In genomic region chr2:170482019-170482540, GRCm38 (mm10) we compare ENCODE assay signal across 37 mouse cellular contexts. TPM values are rescaled to one million over a fixed set of nuclear protein-coding genes. Genes with fewer than 3 reads are reported as not detected.
DNase-seq lines count a peak whose midpoint lies in the region; ATAC-seq and TF ChIP-seq lines count a peak whose summit lies in the region.
"Had no signal": no experiment of that assay in that cellular context is flagged by ENCODE, and none has a peak within 500 bp of the region (broad histone marks: within the 10 kb centered on the region; RNA-seq: fewer than 3 reads in every experiment).

No protein-coding gene starts in this region.

- no peak overlapping the region for H3K4me3 ChIP-seq in heart, postnatal 0 days (ENCODE audit: low read depth, low read length)
- no peak overlapping the region for H3K4me3 ChIP-seq in lung, embryonic 14.5 days (ENCODE audit: low read depth, low read length)
- no peak overlapping the region for H3K4me3 ChIP-seq in ES-Bruce4 (ENCODE audit: low read depth, low read length)
- H3K4me3 ChIP-seq in stomach, postnatal 0 days (ENCODE audit: low read depth, low read length) = no peak overlapping the region
- H3K4me3 ChIP-seq: embryonic facial prominence, embryonic 12.5 days; forebrain, embryonic 15.5 days; gastrocnemius, adult 2 months; heart, adult 2 months; heart, embryonic 13.5 days; hindbrain, embryonic 10.5 days; limb, embryonic 12.5 days; liver, embryonic 13.5 days; megakaryocyte, embryonic 14.5 days; midbrain, embryonic 12.5 days had no signal

- H3K36me3 ChIP-seq in heart, postnatal 0 days (replicated peaks; ENCODE audit: control insufficient read depth, insufficient read depth, low read length) = no peaks in the 10 kb centered on the region
- no peaks in the 10 kb centered on the region for H3K36me3 ChIP-seq in lung, embryonic 14.5 days (ENCODE audit: insufficient read depth)
- no peaks in the 10 kb centered on the region for H3K36me3 ChIP-seq in ES-Bruce4 (ENCODE audit: control insufficient read depth, insufficient read depth, low read length, poor library complexity, severe bottlenecking)
- no peaks in the 10 kb centered on the region for H3K36me3 ChIP-seq in stomach, postnatal 0 days (ENCODE audit: control insufficient read depth, insufficient read depth, low read length)
- H3K36me3 ChIP-seq: embryonic facial prominence, embryonic 12.5 days; forebrain, embryonic 15.5 days; heart, embryonic 13.5 days; hindbrain, embryonic 10.5 days; limb, embryonic 12.5 days; liver, embryonic 13.5 days; midbrain, embryonic 12.5 days had no signal

- no peak overlapping the region for H3K4me2 ChIP-seq in heart, postnatal 0 days (ENCODE audit: low read depth, low read length)
- no peak overlapping the region for H3K4me2 ChIP-seq in lung, embryonic 14.5 days
- no peak overlapping the region for H3K4me2 ChIP-seq in stomach, postnatal 0 days (replicated peaks; ENCODE audit: low read depth)
- H3K4me2 ChIP-seq: embryonic facial prominence, embryonic 12.5 days; forebrain, embryonic 15.5 days; heart, embryonic 13.5 days; limb, embryonic 12.5 days; liver, embryonic 13.5 days; midbrain, embryonic 12.5 days had no signal

- no peak for DNase-seq in heart, postnatal 0 days (ENCODE audit: low spot score)
- no peak for DNase-seq in heart, adult 9 months (ENCODE audit: low spot score in 2 of 2)
- DNase-seq in lung, embryonic 14.5 days = no peak
- DNase-seq in lung, postnatal 14 days = no peak
- DNase-seq in stomach, postnatal 0 days (ENCODE audit: low spot score) = no peak
- no peak for DNase-seq in left cerebral cortex, adult 18-20 months (ENCODE audit: low spot score in 2 of 2)
- DNase-seq: adrenal gland, adult 8-10 months; cerebellum, adult 8-10 months; cerebellum, postnatal 25 days; gastrocnemius, adult 2 months; heart, adult 2 months; heart, postnatal 14 days; kidney, adult 9 months; kidney, postnatal 14 days; layer of hippocampus, adult 9-11 months; liver, embryonic 13.5 days; lung, adult 2 months; lung, postnatal 4 days; retina, postnatal 1 day; right cerebral cortex, postnatal 14 days; thymus, adult 18-20 months; thymus, postnatal 25 days had no signal

- H3K27ac ChIP-seq in heart, postnatal 0 days (ENCODE audit: low read depth) = no peak overlapping the region
- H3K27ac ChIP-seq in lung, embryonic 14.5 days (ENCODE audit: low read depth) = no peak overlapping the region
- no peak overlapping the region for H3K27ac ChIP-seq in ES-Bruce4 (ENCODE audit: insufficient read depth, low read length)
- no peak overlapping the region for H3K27ac ChIP-seq in stomach, postnatal 0 days (replicated peaks)
- H3K27ac ChIP-seq: embryonic facial prominence, embryonic 12.5 days; forebrain, embryonic 15.5 days; gastrocnemius, adult 2 months; heart, adult 2 months; heart, embryonic 13.5 days; hindbrain, embryonic 10.5 days; limb, embryonic 12.5 days; liver, embryonic 13.5 days; midbrain, embryonic 12.5 days had no signal

- no peaks in the 10 kb centered on the region for H3K4me1 ChIP-seq in heart, postnatal 0 days (ENCODE audit: control insufficient read depth, insufficient read depth)
- H3K4me1 ChIP-seq in lung, embryonic 14.5 days (ENCODE audit: insufficient read depth) = no peaks in the 10 kb centered on the region
- H3K4me1 ChIP-seq in ES-Bruce4 (ENCODE audit: control insufficient read depth, insufficient read depth, low read length) = no peaks in the 10 kb centered on the region
- H3K4me1 ChIP-seq in stomach, postnatal 0 days (replicated peaks; ENCODE audit: control insufficient read depth, insufficient read depth) = no peaks in the 10 kb centered on the region
- H3K4me1 ChIP-seq: embryonic facial prominence, embryonic 12.5 days; forebrain, embryonic 15.5 days; heart, embryonic 13.5 days; limb, embryonic 12.5 days; liver, embryonic 13.5 days; megakaryocyte, embryonic 14.5 days; midbrain, embryonic 12.5 days had no signal

- 0 out of 2 replicates have a peak, but pooled peaks have one; percentile 5 for TF ChIP-seq CTCF in heart, postnatal 0 days (IDR thresholded peaks at IDR 0.05; ENCODE audit: low read depth)
- 0 out of 2 replicates have a peak, but pooled peaks have one; percentile 20 for TF ChIP-seq CTCF in lung, embryonic 14.5 days (IDR thresholded peaks at IDR 0.05; ENCODE audit: low read depth)
- peak; percentile 71 for TF ChIP-seq CTCF in ES-Bruce4 (IDR thresholded peaks at IDR 0.05; ENCODE audit: low read depth, low read length)
- TF ChIP-seq CTCF in stomach, postnatal 0 days (IDR thresholded peaks at IDR 0.05; ENCODE audit: low read depth) = peak; percentile 36

- no peak overlapping the region for H3K9ac ChIP-seq in heart, postnatal 0 days (replicated peaks; ENCODE audit: low read depth, low read length)
- no peak overlapping the region for H3K9ac ChIP-seq in lung, embryonic 14.5 days
- H3K9ac ChIP-seq in ES-Bruce4 (ENCODE audit: low read depth, poor library complexity, severe bottlenecking) = no peak overlapping the region
- H3K9ac ChIP-seq in stomach, postnatal 0 days (ENCODE audit: low read length) = no peak overlapping the region
- H3K9ac ChIP-seq: embryonic facial prominence, embryonic 12.5 days; forebrain, embryonic 15.5 days; heart, embryonic 13.5 days; limb, embryonic 12.5 days; liver, embryonic 13.5 days; midbrain, embryonic 12.5 days had no signal

- TF ChIP-seq EP300 in heart, postnatal 0 days (IDR thresholded peaks at IDR 0.05; ENCODE audit: low read depth) = no peak
- no peak for TF ChIP-seq EP300 in ES-Bruce4 (IDR thresholded peaks at IDR 0.05; ENCODE audit: insufficient read depth, low read depth, low read length)
- no peak for TF ChIP-seq EP300 in stomach, postnatal 0 days (optimal IDR thresholded peaks at IDR 0.05)

- ATAC-seq in heart, postnatal 0 days (ENCODE audit: insufficient read depth, low read depth) = no peak
- no peak for ATAC-seq in lung, embryonic 14.5 days (ENCODE audit: insufficient read depth)
- no peak for ATAC-seq in stomach, postnatal 0 days (ENCODE audit: low FRiP score, low TSS enrichment)
- ATAC-seq: forebrain, embryonic 15.5 days; hindbrain, embryonic 16.5 days; intestine, embryonic 16.5 days had no signal

- no peaks in the 10 kb centered on the region for H3K9me3 ChIP-seq in heart, postnatal 0 days (replicated peaks; ENCODE audit: control insufficient read depth, low read length)
- no peaks in the 10 kb centered on the region for H3K9me3 ChIP-seq in lung, embryonic 14.5 days (ENCODE audit: low read depth, low read length)
- no peaks in the 10 kb centered on the region for H3K9me3 ChIP-seq in ES-Bruce4 (replicated peaks; ENCODE audit: control insufficient read depth, insufficient read depth, low read length, poor library complexity, severe bottlenecking)
- no peaks in the 10 kb centered on the region for H3K9me3 ChIP-seq in stomach, postnatal 0 days (ENCODE audit: control insufficient read depth, low read length)
- H3K9me3 ChIP-seq: embryonic facial prominence, embryonic 12.5 days; forebrain, embryonic 15.5 days; heart, embryonic 13.5 days; hindbrain, embryonic 10.5 days; limb, embryonic 12.5 days; liver, embryonic 13.5 days; midbrain, embryonic 12.5 days had no signal

- WGBS in heart, postnatal 0 days = 58% methylated on average over 10 of the region's 10 CpGs
- 39% methylated on average over 10 of the region's 10 CpGs for WGBS in lung, embryonic 14.5 days
- WGBS in stomach, postnatal 0 days = 45% methylated on average over 10 of the region's 10 CpGs

- no peak for TF ChIP-seq POLR2A in ES-Bruce4 (IDR thresholded peaks at IDR 0.05; ENCODE audit: insufficient read depth, low read length)

- H3K27me3 ChIP-seq in heart, postnatal 0 days (ENCODE audit: control insufficient read depth, insufficient read depth, low read length) = peaks cover 83% of the 10 kb centered on the region
- H3K27me3 ChIP-seq in lung, embryonic 14.5 days (ENCODE audit: insufficient read depth, low read length) = 0 out of 2 replicates have a peak, but pooled peaks cover 2% of the 10 kb centered on the region
- H3K27me3 ChIP-seq in ES-Bruce4 (ENCODE audit: control insufficient read depth, insufficient read depth, low read length, poor library complexity, severe bottlenecking) = peaks cover 3% of the 10 kb centered on the region; the same call in 1 of the 2 replicates
- H3K27me3 ChIP-seq in stomach, postnatal 0 days (ENCODE audit: control insufficient read depth, insufficient read depth, low read length) = no peaks in the 10 kb centered on the region
- H3K27me3 ChIP-seq: embryonic facial prominence, embryonic 12.5 days; forebrain, embryonic 15.5 days had no signal

RNA-seq across cellular contexts. Expression of gene Pfdn4, which starts 14.1 kb away (rescaled TPM):
- total RNA-seq in heart, postnatal 0 days (2014; rRNA removed; ENCODE audit: low replicate concordance) = 11.4 and 30.2 TPM in 2 replicates
- polyA plus RNA-seq in heart, postnatal 0 days (2015; fragmentation: Nextera tagmentation; extraction: Ambion mirVana) = 42.1 and 46.2 TPM in 2 replicates
- 78.5 and 86.2 TPM in 2 replicates for polyA plus RNA-seq in lung, embryonic 14.5 days (2014; fragmentation: Nextera tagmentation; extraction: Ambion mirVana)
- 163 and 165 TPM in 2 replicates for polyA plus RNA-seq in ES-Bruce4 (2011; ENCODE audit: insufficient read depth, insufficient read length, low read depth, missing spikeins)
- polyA plus RNA-seq in stomach, postnatal 0 days (2015; fragmentation: Nextera tagmentation; extraction: Ambion mirVana) = 55.6 and 61.8 TPM in 2 replicates
- 10 to 100 TPM; 32.8 to 33.7 TPM for total RNA-seq in left cerebral cortex, adult 18-20 months (2021)

RNA-seq across cellular contexts. Expression of gene Cyp24a1, which starts 14.9 kb away (rescaled TPM):
- not detected in 2 replicates for total RNA-seq in heart, postnatal 0 days (2014; rRNA removed; ENCODE audit: low replicate concordance)
- polyA plus RNA-seq in heart, postnatal 0 days (2015; fragmentation: Nextera tagmentation; extraction: Ambion mirVana) = not detected in 2 replicates
- polyA plus RNA-seq in lung, embryonic 14.5 days (2014; fragmentation: Nextera tagmentation; extraction: Ambion mirVana) = not detected in 2 replicates
- not detected in 2 replicates for polyA plus RNA-seq in ES-Bruce4 (2011; ENCODE audit: insufficient read depth, insufficient read length, low read depth, missing spikeins)
- not detected in 2 replicates for polyA plus RNA-seq in stomach, postnatal 0 days (2015; fragmentation: Nextera tagmentation; extraction: Ambion mirVana)
- total RNA-seq in left cerebral cortex, adult 18-20 months (2021) = not detected
- total RNA-seq: adrenal gland, adult 8-10 months; gastrocnemius, adult 2 months; gastrocnemius, postnatal 4 days; heart, adult 2 months; heart, postnatal 14 days; left cerebral cortex, postnatal 25 days; monocyte, adult 5-6 weeks had no signal
- polyA plus RNA-seq: embryonic facial prominence, embryonic 12.5 days; heart, adult 2 months; heart, embryonic 13.5 days; intestine, embryonic 16.5 days; limb, embryonic 12.5 days; liver, embryonic 13.5 days; lung, adult 2 months; small intestine, adult 2 months; stomach, embryonic 14.5 days had no signal

RNA-seq across cellular contexts. Expression of gene Bcas1, which starts 54.4 kb away (rescaled TPM):
- total RNA-seq in heart, postnatal 0 days (2014; rRNA removed; ENCODE audit: low replicate concordance) = not detected in 2 replicates
- 0.38 and 0.45 TPM in 2 replicates for polyA plus RNA-seq in heart, postnatal 0 days (2015; fragmentation: Nextera tagmentation; extraction: Ambion mirVana)
- polyA plus RNA-seq in lung, embryonic 14.5 days (2014; fragmentation: Nextera tagmentation; extraction: Ambion mirVana) = 0.65 and 1.4 TPM in 2 replicates
- polyA plus RNA-seq in ES-Bruce4 (2011; ENCODE audit: insufficient read depth, insufficient read length, low read depth, missing spikeins) = 2.9 and 3.5 TPM in 2 replicates
- polyA plus RNA-seq in stomach, postnatal 0 days (2015; fragmentation: Nextera tagmentation; extraction: Ambion mirVana) = 33.0 and 34.7 TPM in 2 replicates
- total RNA-seq in left cerebral cortex, adult 18-20 months (2021) = 10 to 100 TPM; 46.6 to 47.4 TPM

Comparison
In these comparisons a context has a peak if more than half of its experiments do, and no peak if none do; other contexts are left out.
1. CTCF ChIP-seq: peak in every context shown above with its lines; median percentile 71 in ES-Bruce4; 36 in stomach, postnatal 0 days; 20 in lung, embryonic 14.5 days; 5 in heart, postnatal 0 days.